Mouse (Mus musculus) left cerebral cortex, postnatal 4 days (tissue): ENCODE results near the gene Tprn. TPM values are rescaled to one million over a fixed set of nuclear protein-coding genes. Genes with fewer than 3 reads are reported as not detected.
"Not testable (repeated sequence)": the region's sequence is repeated elsewhere in the genome, so short reads cannot be mapped to it uniquely, and the experiment has no call there.

ENCODE experiments used
- DNase-seq: peaks from one replicate; pipeline ENCODE4 v3.0.0-alpha.2; 2022
- intact Hi-C: fragments of 180-260 bp; cut with DNase I; formaldehyde crosslinking; loops from one replicate; pipeline ENCODE4 v1.15.1; 2025
- total RNA-seq, 2 experiments: library from RNA; stranded (reverse); gene quantifications; 2 replicates each; pipeline ENCODE4 v1.2.3; 2021

The Tprn gene
- total RNA-seq, 2 experiments from 2014 or later = 15.4 to 16.2 TPM

GRCm38 (mm10) chr2:25234551-25235220 is 27.7 kb upstream of the Tprn start:
- DNase-seq = no peak
- intact Hi-C loops = no loop called here

GRCm38 (mm10) chr2:25236614-25237013 is 25.8 kb upstream of the Tprn start, which contains the start of gene Rnf224:
Rnf224 (minus strand) TSS chr2:25236787.
- intact Hi-C loops = no loop called here
- DNase-seq = no peak

- no peak for DNase-seq
- intact Hi-C loops = no loop called here
Observed at GRCm38 (mm10) chr2:25237522-25237921, 24.9 kb upstream of the Tprn start.

- DNase-seq = no peak
- intact Hi-C loops = no loop called here
Observed at GRCm38 (mm10) chr2:25238106-25238505, 24.3 kb upstream of the Tprn start.

GRCm38 (mm10) chr2:25239766-25240165 is 22.7 kb upstream of the Tprn start:
- no peak for DNase-seq
- intact Hi-C loops = no loop called here

- intact Hi-C loops = no loop called here
- DNase-seq = no peak
Observed at GRCm38 (mm10) chr2:25240310-25240709, 22.1 kb upstream of the Tprn start.

- DNase-seq = peak; percentile 61
- intact Hi-C loops = no loop called here
Observed at GRCm38 (mm10) chr2:25240723-25241437, 21.5 kb upstream of the Tprn start.

GRCm38 (mm10) chr2:25241438-25241775 is 21.0 kb upstream of the Tprn start:
- no peak for DNase-seq
- intact Hi-C loops = no loop called here

GRCm38 (mm10) chr2:25242101-25242506 is 20.3 kb upstream of the Tprn start, which contains the start of the genes Rnf208 and Cysrt1:
Rnf208 (plus strand) TSS chr2:25242255.
Cysrt1 (minus strand) TSS chr2:25242452.
- intact Hi-C loops = no loop called here
- DNase-seq = no peak

- intact Hi-C loops = no loop called here
- DNase-seq = no peak
Observed at GRCm38 (mm10) chr2:25243342-25243741, 19.1 kb upstream of the Tprn start.

GRCm38 (mm10) chr2:25244144-25244543 is 18.3 kb upstream of the Tprn start:
- intact Hi-C loops = no loop called here
- no peak for DNase-seq

- DNase-seq = no peak
- intact Hi-C loops = no loop called here
Observed at GRCm38 (mm10) chr2:25246183-25247072, 16.0 kb upstream of the Tprn start, which contains the start of gene AL732309.1. AL732309.1 (minus strand) TSS chr2:25246863.

- no peak for DNase-seq
- intact Hi-C loops = no loop called here
Observed at GRCm38 (mm10) chr2:25252331-25252730, 10.1 kb upstream of the Tprn start.

GRCm38 (mm10) chr2:25255284-25255779 is 7.1 kb upstream of the Tprn start, which contains the start of gene Tmem203:
Tmem203 (plus strand) TSS chr2:25255439.
- peak; percentile 91 for DNase-seq
- intact Hi-C loops = loop anchor here (5.0 kb wide), 2 partner anchors 33 to 58 kb away; partner anchors contain the start of genes Tor4a and Tubb4b

- intact Hi-C loops = loop anchor here (5.0 kb wide), 2 partner anchors 34 to 59 kb away; partner anchors contain the start of genes Tor4a and Tubb4b
- DNase-seq = not testable (repeated sequence)
Observed at GRCm38 (mm10) chr2:25256443-25257109, 5.8 kb upstream of the Tprn start.

GRCm38 (mm10) chr2:25257250-25257649 is 5.2 kb upstream of the Tprn start:
- intact Hi-C loops = loop anchor here (5.0 kb wide), 2 partner anchors 35 to 60 kb away; partner anchors contain the start of genes Tor4a and Tubb4b
- not testable (repeated sequence) for DNase-seq

- intact Hi-C loops = loop anchor here (5.0 kb wide), 2 partner anchors 37 to 62 kb away; partner anchors contain the start of genes Tor4a and Tubb4b
- no peak for DNase-seq
Observed at GRCm38 (mm10) chr2:25258887-25259286, 3.5 kb upstream of the Tprn start.

- DNase-seq = no peak
- intact Hi-C loops = no loop called here
Observed at GRCm38 (mm10) chr2:25261870-25262269, 548 bp upstream of the Tprn start.

- intact Hi-C loops = no loop called here
- DNase-seq = peak; percentile 82
Observed at GRCm38 (mm10) chr2:25262795-25263622, 591 bp downstream of the Tprn start.
